Mouse (Mus musculus) myocyte (in vitro differentiated cells): ENCODE measurements around the gene Pin1. TPM values are rescaled to one million over a fixed set of nuclear protein-coding genes. Genes with fewer than 3 reads are reported as not detected.

Experiments
- H3K27me3 ChIP-seq: one replicate; pipeline ENCODE4 v1.6.1; 2011; ENCODE audit not compliant: control insufficient read depth, insufficient read depth, insufficient read length
- H3K36me3 ChIP-seq: one replicate; pipeline ENCODE4 v1.6.1; 2011; ENCODE audit not compliant: control insufficient read depth, insufficient read depth
- H3K4me2 ChIP-seq: one replicate; pipeline ENCODE4 v1.6.1; 2011; ENCODE audit warnings: low read depth, control low read depth
- H3K4me3 ChIP-seq: one replicate; pipeline ENCODE4 v1.5.1; 2011; ENCODE audit warnings: mild to moderate bottlenecking, control low read depth, moderate library complexity
- H3K79me2 ChIP-seq: one replicate; pipeline ENCODE4 v1.6.1; 2011; ENCODE audit not compliant: control insufficient read depth, insufficient read depth
- H3ac ChIP-seq: one replicate; pipeline ENCODE4 v1.6.1; 2011; ENCODE audit not compliant: control insufficient read depth, insufficient read length
- CEBPB ChIP-seq: IDR thresholded peaks from 2 replicates; pipeline ENCODE4 v1.6.1; 2011; ENCODE audit warnings: mild to moderate bottlenecking, moderate library complexity; ENCODE audit not compliant: poor library complexity, insufficient read depth, severe bottlenecking
- E2F4 ChIP-seq: IDR thresholded peaks from one replicate; pipeline ENCODE4 v1.6.1; 2011; ENCODE audit warnings: mild to moderate bottlenecking, control low read depth, moderate library complexity; ENCODE audit not compliant: insufficient read depth
- MAX ChIP-seq: IDR thresholded peaks from one replicate; pipeline ENCODE4 v1.6.1; 2011; ENCODE audit warnings: low read depth, mild to moderate bottlenecking, control low read depth
- MYOD1 ChIP-seq, 3 experiments: IDR thresholded peaks; one replicate each; pipeline ENCODE4 v1.6.1; 2011; ENCODE audit warnings: control low read depth in 2 of 3, low read depth in 2 of 3, mild to moderate bottlenecking in 2 of 3, moderate library complexity in 1 of 3; ENCODE audit not compliant: insufficient read length in 2 of 3, control insufficient read depth in 1 of 3
- MYOG ChIP-seq, 3 experiments: IDR thresholded peaks; one replicate each; pipeline ENCODE4 v1.6.1; 2011; ENCODE audit warnings: control low read depth in 2 of 3, low read depth in 2 of 3, mild to moderate bottlenecking in 2 of 3; ENCODE audit not compliant: insufficient read length in 2 of 3, control insufficient read depth in 1 of 3, insufficient read depth in 1 of 3
- POLR2A ChIP-seq: IDR thresholded peaks from one replicate; pipeline ENCODE4 v1.6.1; 2011; ENCODE audit warnings: low read depth, mild to moderate bottlenecking, control low read depth, moderate library complexity; ENCODE audit not compliant: insufficient read length
- POLR2AphosphoS2 ChIP-seq: IDR thresholded peaks from one replicate; pipeline ENCODE4 v1.6.1; 2011; ENCODE audit warnings: low read depth, control low read depth; ENCODE audit not compliant: insufficient read length
- REST ChIP-seq: IDR thresholded peaks from one replicate; pipeline ENCODE4 v1.6.1; 2011; ENCODE audit warnings: mild to moderate bottlenecking, control low read depth, moderate library complexity; ENCODE audit not compliant: insufficient read depth, insufficient read length
- SRF ChIP-seq: IDR thresholded peaks from one replicate; pipeline ENCODE4 v1.6.1; 2011; ENCODE audit warnings: low read depth; ENCODE audit not compliant: control insufficient read depth, insufficient read length
- TCF12 ChIP-seq: IDR thresholded peaks from one replicate; pipeline ENCODE4 v1.6.1; 2011; ENCODE audit warnings: mild to moderate bottlenecking, control low read depth; ENCODE audit not compliant: poor library complexity, insufficient read depth, severe bottlenecking
- TCF3 ChIP-seq: IDR thresholded peaks from one replicate; pipeline ENCODE4 v1.6.1; 2011; ENCODE audit warnings: low read depth, control low read depth; ENCODE audit not compliant: insufficient read length
- USF1 ChIP-seq: IDR thresholded peaks from one replicate; pipeline ENCODE4 v1.6.1; 2011; ENCODE audit warnings: low read depth, mild to moderate bottlenecking, control low read depth, moderate library complexity
- polyA plus RNA-seq: library from polyadenylated mRNA; unstranded; fragments of >200 nt; fragmentation: generic; extraction: Trizol; gene quantifications from one replicate; pipeline ENCODE4 v1.2.1, GENCODE M21; 2012; ENCODE audit warnings: missing spikeins

Gene Pin1
- polyA plus RNA-seq, 1 experiment, result 36.8 TPM

GRCm38 (mm10) chr9:20662325-20662724, 10.4 kb downstream of the Pin1 start:
- H3K27me3 ChIP-seq, result no peaks in the 10 kb centered on the region
- H3ac ChIP-seq, result no peak overlapping the region
- no peak overlapping the region for H3K4me3 ChIP-seq
- no peak overlapping the region for H3K4me2 ChIP-seq
- H3K36me3 ChIP-seq, result peaks cover 4% of the 10 kb centered on the region
- peaks cover 15% of the 10 kb centered on the region for H3K79me2 ChIP-seq
- TF ChIP-seq MYOG (IDR thresholded peaks at IDR 0.05; ENCODE audit: control insufficient read depth in 1 of 3, insufficient read depth in 1 of 3, insufficient read length in 2 of 3, low read depth in 2 of 3), result no peak
- TF ChIP-seq POLR2AphosphoS2, result no peak
- no peak for TF ChIP-seq TCF12
- TF ChIP-seq MAX, result no peak
- TF ChIP-seq MYOD1 (IDR thresholded peaks at IDR 0.05; ENCODE audit: control insufficient read depth in 1 of 3, insufficient read length in 2 of 3, low read depth in 2 of 3), result no peak
- no peak for TF ChIP-seq CEBPB
- no peak for TF ChIP-seq SRF
- TF ChIP-seq REST, result no peak
- no peak for TF ChIP-seq POLR2A
- no peak for TF ChIP-seq TCF3
- TF ChIP-seq E2F4, result no peak
- TF ChIP-seq USF1, result no peak

- TF ChIP-seq USF1 (no peak), POLR2A (no peak), MAX (no peak), TCF12 (no peak), CEBPB (no peak), MYOG (IDR thresholded peaks at IDR 0.05; ENCODE audit: control insufficient read depth in 1 of 3, insufficient read depth in 1 of 3, insufficient read length in 2 of 3, low read depth in 2 of 3) (no peak), REST (no peak), POLR2AphosphoS2 (no peak), TCF3 (no peak), MYOD1 (IDR thresholded peaks at IDR 0.05; ENCODE audit: control insufficient read depth in 1 of 3, insufficient read length in 2 of 3, low read depth in 2 of 3) (no peak), SRF (no peak), E2F4 (no peak)
- Histone ChIP-seq H3K4me2 (no peak overlapping the region), H3K79me2 (peaks cover 9% of the 10 kb centered on the region), H3K4me3 (no peak overlapping the region), H3K27me3 (no peaks in the 10 kb centered on the region), H3ac (no peak overlapping the region), H3K36me3 (no peaks in the 10 kb centered on the region)
These were observed 11.0 kb downstream of the Pin1 start for GRCm38 (mm10) chr9:20662874-20663273.

GRCm38 (mm10) chr9:20663956-20664355, 12.1 kb downstream of the Pin1 start:
- no peak overlapping the region for H3K4me3 ChIP-seq
- peaks cover 3% of the 10 kb centered on the region for H3K79me2 ChIP-seq
- no peaks in the 10 kb centered on the region for H3K27me3 ChIP-seq
- TF ChIP-seq TCF3 (no peak), TCF12 (no peak), POLR2A (no peak), SRF (no peak), CEBPB (no peak)
- H3K4me2 ChIP-seq, result no peak overlapping the region
- H3K36me3 ChIP-seq, result no peaks in the 10 kb centered on the region
- H3ac ChIP-seq, result no peak overlapping the region

GRCm38 (mm10) chr9:20664366-20664765, 12.5 kb downstream of the Pin1 start:
- Histone ChIP-seq H3K36me3 (no peaks in the 10 kb centered on the region), H3ac (no peak overlapping the region), H3K79me2 (no peaks in the 10 kb centered on the region), H3K27me3 (no peaks in the 10 kb centered on the region), H3K4me2 (no peak overlapping the region), H3K4me3 (no peak overlapping the region)
- no peak for TF ChIP-seq SRF
- no peak for TF ChIP-seq MAX
- no peak for TF ChIP-seq USF1
- no peak for TF ChIP-seq E2F4
- no peak for TF ChIP-seq CEBPB
- TF ChIP-seq POLR2A, result no peak
- TF ChIP-seq REST, result no peak

GRCm38 (mm10) chr9:20664982-20665637, 13.2 kb downstream of the Pin1 start:
- TF ChIP-seq USF1, result no peak
- no peak for TF ChIP-seq REST
- no peak for TF ChIP-seq SRF
- TF ChIP-seq POLR2A, result no peak
- TF ChIP-seq E2F4, result no peak
- TF ChIP-seq MYOG (IDR thresholded peaks at IDR 0.05; ENCODE audit: control insufficient read depth in 1 of 3, insufficient read depth in 1 of 3, insufficient read length in 2 of 3, low read depth in 2 of 3), result no peak
- no peak for TF ChIP-seq MYOD1 (IDR thresholded peaks at IDR 0.05; ENCODE audit: control insufficient read depth in 1 of 3, insufficient read length in 2 of 3, low read depth in 2 of 3)
- no peak for TF ChIP-seq TCF3
- TF ChIP-seq CEBPB, result no peak
- TF ChIP-seq POLR2AphosphoS2, result no peak
- no peak for TF ChIP-seq TCF12
- no peak for TF ChIP-seq MAX

More at GRCm38 (mm10) chr9:20664982-20665637, 13.2 kb downstream of the Pin1 start:
- Histone ChIP-seq H3K36me3 (no peaks in the 10 kb centered on the region), H3K4me2 (no peak overlapping the region), H3K4me3 (no peak overlapping the region), H3K79me2 (no peaks in the 10 kb centered on the region), H3K27me3 (no peaks in the 10 kb centered on the region), H3ac (no peak overlapping the region)
